Mouse (Mus musculus) neural tube, embryonic 14.5 days (tissue): Measurements from ENCODE around the gene Trmu. TPM values are rescaled to one million over a fixed set of nuclear protein-coding genes. Genes with fewer than 3 reads are reported as not detected.
"Not testable (repeated sequence)": the region's sequence is repeated elsewhere in the genome, so short reads cannot be mapped to it uniquely, and the experiment has no call there.

Experiments used
- ATAC-seq: fragments of 200-750 bp; cut with Nextera tagmentation; 2 replicates; pipeline ENCODE4 v1.8.0; 2017; ENCODE audit warnings: low read depth, mild to moderate bottlenecking, moderate TSS enrichment, moderate library complexity
- H3K27ac ChIP-seq: fragments of 300-500 bp; sonication (generic); 2 replicates; pipeline ENCODE4 v1.5.1; 2014; ENCODE audit warnings: low read depth, mild to moderate bottlenecking, control low read depth, low read length, moderate library complexity, mixed read lengths
- H3K27me3 ChIP-seq: fragments of 300-500 bp; sonication (generic); 2 replicates; pipeline ENCODE4 v1.6.1; 2014; ENCODE audit warnings: low read length; ENCODE audit not compliant: control insufficient read depth, insufficient read depth
- H3K36me3 ChIP-seq: fragments of 300-500 bp; sonication (generic); 2 replicates; pipeline ENCODE4 v1.6.1; 2014; ENCODE audit warnings: low read length, mixed read lengths; ENCODE audit not compliant: control insufficient read depth, insufficient read depth
- H3K4me1 ChIP-seq: fragments of 300-500 bp; sonication (generic); 2 replicates; pipeline ENCODE4 v1.6.1; 2014; ENCODE audit warnings: low read length; ENCODE audit not compliant: control insufficient read depth, insufficient read depth
- H3K4me2 ChIP-seq: fragments of 300-500 bp; sonication (generic); 2 replicates; pipeline ENCODE4 v1.6.1; 2014; ENCODE audit warnings: mild to moderate bottlenecking, low read depth, low read length, control low read depth
- H3K4me3 ChIP-seq: fragments of 300-500 bp; sonication (generic); 2 replicates; pipeline ENCODE4 v1.5.1; 2014; ENCODE audit warnings: low read depth, low read length, control low read depth, mixed read lengths
- H3K9ac ChIP-seq: fragments of 300-500 bp; sonication (generic); replicated peaks from 2 replicates; pipeline ENCODE4 v1.6.1; 2014; ENCODE audit warnings: low read depth, mild to moderate bottlenecking, control low read depth, low read length, mixed read lengths
- H3K9me3 ChIP-seq: fragments of 300-500 bp; sonication (generic); 2 replicates; pipeline ENCODE4 v1.6.1; 2016; ENCODE audit warnings: low read length; ENCODE audit not compliant: control insufficient read depth
- WGBS: fragments of 180-500 bp; shearing (Covaris S2); extraction: QIAGEN DNeasy Blood & Tissue Kit; methylation state at CpG from one replicate; pipeline ENCODE4 v1.1.7; 2014; 5-methylcytosine and 5-hydroxymethylcytosine counted together
- polyA plus RNA-seq: library from polyadenylated mRNA; unstranded; fragments of >200 nt; fragmentation: Nextera tagmentation; extraction: Ambion mirVana; gene quantifications from 2 replicates; pipeline ENCODE4 v1.2.1, GENCODE M21; 2014

The Trmu gene
- polyA plus RNA-seq, 1 experiment from 2014 or later = 34.2 TPM

GRCm38 (mm10) chr15:85851656-85852392 is 27.3 kb upstream of the Trmu start:
- no peaks in the 10 kb centered on the region for H3K27me3 ChIP-seq
- H3K4me1 ChIP-seq = no peaks in the 10 kb centered on the region
- H3K9ac ChIP-seq = no peak overlapping the region
- H3K27ac ChIP-seq = no peak overlapping the region
- H3K4me2 ChIP-seq = no peak overlapping the region
- ATAC-seq = no peak
- H3K9me3 ChIP-seq = no peaks in the 10 kb centered on the region
- no peak overlapping the region for H3K4me3 ChIP-seq
- no peaks in the 10 kb centered on the region for H3K36me3 ChIP-seq
- WGBS = 84% methylated on average over 12 of the region's 12 CpGs

- no peaks in the 10 kb centered on the region for H3K36me3 ChIP-seq
- 7% methylated on average over 15 of the region's 15 CpGs for WGBS
- H3K4me2 ChIP-seq = peak overlapping the region; percentile 90
- peak overlapping the region; percentile 84 for H3K27ac ChIP-seq
- H3K9ac ChIP-seq = peak overlapping the region; percentile 81
- H3K9me3 ChIP-seq = no peaks in the 10 kb centered on the region
- peaks cover 5% of the 10 kb centered on the region; the same call in 1 of the 2 replicates for H3K4me1 ChIP-seq
- no peaks in the 10 kb centered on the region for H3K27me3 ChIP-seq
- ATAC-seq = peak; percentile 44; the same call in 1 of the 2 replicates
- peak overlapping the region; percentile 58 for H3K4me3 ChIP-seq
Measured at GRCm38 (mm10) chr15:85858980-85859489, 20.1 kb upstream of the Trmu start.

GRCm38 (mm10) chr15:85859490-85860031 is 19.6 kb upstream of the Trmu start, which contains the start of gene Gtse1:
Gene Gtse1, plus strand, starts transcription at chr15:85859745.
- Histone ChIP-seq H3K4me2 (peak within 1 kb of the TSS; percentile 90), H3K4me1 (peaks cover 5% of the 10 kb centered on the region; the same call in 1 of the 2 replicates), H3K27me3 (no peaks in the 10 kb centered on the region), H3K4me3 (peak within 1 kb of the TSS; percentile 58), H3K27ac (peak within 1 kb of the TSS; percentile 84), H3K36me3 (no peaks in the 10 kb centered on the region), H3K9ac (peak within 1 kb of the TSS; percentile 81), H3K9me3 (no peaks in the 10 kb centered on the region)
- WGBS = under 1% methylated on average over 42 of the region's 42 CpGs
- peak; percentile 99 for ATAC-seq

- not testable (repeated sequence) for ATAC-seq, H3K9ac ChIP-seq, H3K4me3 ChIP-seq, H3K27ac ChIP-seq, H3K4me1 ChIP-seq, H3K9me3 ChIP-seq, H3K36me3 ChIP-seq, H3K4me2 ChIP-seq, H3K27me3 ChIP-seq
- WGBS = 90% methylated on average over 7 of the region's 7 CpGs
Measured at GRCm38 (mm10) chr15:85865913-85866312, 13.2 kb upstream of the Trmu start.

GRCm38 (mm10) chr15:85867696-85868095 is 11.4 kb upstream of the Trmu start:
- Histone ChIP-seq H3K36me3 (no peaks in the 10 kb centered on the region), H3K9me3 (no peaks in the 10 kb centered on the region), H3K9ac (no peak overlapping the region), H3K4me2 (no peak overlapping the region), H3K27ac (no peak overlapping the region), H3K27me3 (no peaks in the 10 kb centered on the region), H3K4me3 (no peak overlapping the region), H3K4me1 (no peaks in the 10 kb centered on the region)
- no peak for ATAC-seq
- 48% methylated on average over 6 of the region's 6 CpGs for WGBS

GRCm38 (mm10) chr15:85877336-85877735 is 1.8 kb upstream of the Trmu start:
- 98% methylated on average over 7 of the region's 7 CpGs for WGBS
- Histone ChIP-seq H3K9ac (no peak overlapping the region), H3K4me2 (no peak overlapping the region), H3K36me3 (0 out of 2 replicates have a peak, but pooled peaks cover 2% of the 10 kb centered on the region), H3K27ac (no peak overlapping the region), H3K4me3 (no peak overlapping the region), H3K27me3 (no peaks in the 10 kb centered on the region), H3K9me3 (no peaks in the 10 kb centered on the region), H3K4me1 (peaks cover 10% of the 10 kb centered on the region)
- no peak for ATAC-seq

GRCm38 (mm10) chr15:85879498-85879895 is 385 bp downstream of the Trmu start:
- no peaks in the 10 kb centered on the region for H3K27me3 ChIP-seq
- peak overlapping the region; percentile 86 for H3K27ac ChIP-seq
- 1% methylated on average over 18 of the region's 18 CpGs for WGBS
- H3K4me2 ChIP-seq = peak overlapping the region; percentile 95
- peaks cover 14% of the 10 kb centered on the region; the same call in 1 of the 2 replicates for H3K36me3 ChIP-seq
- peaks cover 10% of the 10 kb centered on the region for H3K4me1 ChIP-seq
- no peak; the same call in none of the 2 replicates for ATAC-seq
- H3K9ac ChIP-seq = peak overlapping the region; percentile 84
- peak overlapping the region; percentile 74 for H3K4me3 ChIP-seq
- H3K9me3 ChIP-seq = no peaks in the 10 kb centered on the region

- Histone ChIP-seq H3K27me3 (no peaks in the 10 kb centered on the region), H3K9me3 (no peaks in the 10 kb centered on the region), H3K4me3 (no peak overlapping the region), H3K9ac (no peak overlapping the region), H3K27ac (no peak overlapping the region), H3K4me1 (no peaks in the 10 kb centered on the region; the same call in 1 of the 2 replicates), H3K4me2 (no peak overlapping the region), H3K36me3 (peaks cover 34% of the 10 kb centered on the region; the same call in 1 of the 2 replicates)
- no peak for ATAC-seq
- 88% methylated on average over 5 of the region's 5 CpGs for WGBS
Measured at GRCm38 (mm10) chr15:85885606-85886005, 6.5 kb downstream of the Trmu start.

- Histone ChIP-seq H3K4me2 (no peak overlapping the region), H3K27me3 (no peaks in the 10 kb centered on the region), H3K9ac (no peak overlapping the region), H3K36me3 (peaks cover 24% of the 10 kb centered on the region), H3K4me1 (peaks cover 16% of the 10 kb centered on the region), H3K4me3 (no peak overlapping the region), H3K27ac (no peak overlapping the region), H3K9me3 (no peaks in the 10 kb centered on the region)
- WGBS = 94% methylated on average over 4 of the region's 4 CpGs
- no peak for ATAC-seq
Measured at GRCm38 (mm10) chr15:85889235-85889634, 10.1 kb downstream of the Trmu start.
